Mouse (Mus musculus) lung, adult 2 months (tissue): ENCODE data around the gene Stac. TPM values are rescaled to one million over a fixed set of nuclear protein-coding genes. Genes with fewer than 3 reads are reported as not detected.

ENCODE experiments used
- DNase-seq: peaks from one replicate; pipeline ENCODE4 v3.0.0; 2022
- H3K4me1 ChIP-seq: fragments of 200-500 bp; 2 replicates; pipeline ENCODE4 v1.6.1; 2011; ENCODE audit warnings: low read length; ENCODE audit not compliant: control insufficient read depth, insufficient read depth
- H3K4me3 ChIP-seq: fragments of 200-500 bp; replicated peaks from 2 replicates; pipeline ENCODE3; 2011; ENCODE audit warnings: low read depth, mild to moderate bottlenecking, control low read depth, low read length; ENCODE audit errors: extremely low read depth
- CTCF ChIP-seq: fragments of 200-500 bp; IDR thresholded peaks from 2 replicates; pipeline ENCODE4 v1.5.1; 2011; ENCODE audit warnings: mild to moderate bottlenecking, low read length, control low read depth; ENCODE audit not compliant: insufficient read depth
- POLR2A ChIP-seq: fragments of 200-500 bp; IDR thresholded peaks from 2 replicates; pipeline ENCODE4 v1.6.1; 2011; ENCODE audit warnings: low read depth, mild to moderate bottlenecking, control low read depth, low read length, borderline replicate concordance; ENCODE audit errors: extremely low read depth
- WGBS: fragments of 180-500 bp; shearing (Covaris S2); methylation state at CpG from one replicate; pipeline ENCODE4 v1.1.7; 2018; 5-methylcytosine and 5-hydroxymethylcytosine counted together
- polyA plus RNA-seq: library from polyadenylated mRNA; depleted of rRNA; stranded (reverse); fragments of >200 nt; gene quantifications from 2 replicates; pipeline ENCODE4 v1.2.3, GENCODE M21; 2012

Gene Stac
- polyA plus RNA-seq, 1 experiment, result 1.7 TPM

GRCm38 (mm10) chr9:111534744-111535423, 155.3 kb downstream of the Stac start:
- no peak overlapping the region for H3K4me3 ChIP-seq
- TF ChIP-seq CTCF (no peak), POLR2A (no peak)
- whole genome bisulfite sequencing, result 24% methylated on average over 7 of the region's 7 CpGs
- no peaks in the 10 kb centered on the region for H3K4me1 ChIP-seq
- no peak for DNase-seq

DNA sequence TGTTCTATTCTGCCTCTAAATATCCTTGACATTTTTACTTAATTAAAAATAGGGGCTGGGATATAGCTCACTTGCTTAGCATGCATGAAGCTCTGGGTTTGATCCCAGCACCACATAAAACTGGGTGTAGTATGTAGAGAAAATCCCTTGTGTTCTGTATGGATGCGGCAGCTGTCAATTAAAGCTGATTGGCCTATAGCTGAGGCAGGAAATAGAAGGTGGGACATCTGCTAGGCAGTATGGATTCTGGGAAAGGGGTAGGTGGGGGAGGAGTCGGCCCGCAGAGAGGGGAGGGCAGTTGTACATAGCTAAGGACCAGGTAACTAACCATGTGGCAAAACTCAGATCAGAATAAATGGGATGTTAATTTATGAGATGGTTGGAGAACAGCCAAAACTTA, 166.3 kb downstream of the Stac start:
- no peak for DNase-seq
- TF ChIP-seq CTCF (no peak), POLR2A (no peak)
- 93% methylated on average over 3 of the region's 3 CpGs for WGBS

DNA sequence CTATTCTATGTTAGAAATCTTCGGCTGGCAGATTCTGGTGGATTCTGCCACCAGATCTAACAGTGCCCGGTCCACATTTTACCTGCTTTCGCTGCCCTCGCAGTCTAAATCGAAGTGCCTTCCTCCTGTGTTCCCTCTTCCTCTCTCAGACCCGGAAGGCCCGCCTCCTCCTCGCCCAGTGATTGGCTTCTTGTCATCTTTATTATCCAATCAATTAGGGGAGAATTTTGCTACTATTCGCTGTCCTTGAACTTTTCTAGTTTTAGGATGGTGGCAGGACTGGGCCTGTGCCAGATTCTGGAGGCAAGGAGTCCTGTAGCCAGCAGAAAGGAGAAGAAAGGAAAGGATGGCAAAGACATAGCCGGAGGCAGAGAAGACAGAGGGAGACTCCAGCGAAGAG, 167.0 kb downstream of the Stac start:
- no peak overlapping the region for H3K4me3 ChIP-seq
- 86% methylated on average over 11 of the region's 11 CpGs for whole genome bisulfite sequencing
- no peak for TF ChIP-seq CTCF
- no peak for TF ChIP-seq POLR2A
- DNase-seq, result no peak
- no peaks in the 10 kb centered on the region for H3K4me1 ChIP-seq

More for the DNA sequence above, 166.3 kb downstream of the Stac start:
- Histone ChIP-seq H3K4me3 (no peak overlapping the region), H3K4me1 (no peaks in the 10 kb centered on the region)

GRCm38 (mm10) chr9:111522226-111522625, 167.9 kb downstream of the Stac start:
- no peaks in the 10 kb centered on the region for H3K4me1 ChIP-seq
- no peak for DNase-seq
- TF ChIP-seq POLR2A, result no peak
- TF ChIP-seq CTCF, result no peak
- WGBS, result 85% methylated on average over 7 of the region's 7 CpGs
- no peak overlapping the region for H3K4me3 ChIP-seq

- Histone ChIP-seq H3K4me1 (no peaks in the 10 kb centered on the region), H3K4me3 (no peak overlapping the region)
- WGBS, result 81% methylated on average over 3 of the region's 3 CpGs
- no peak for DNase-seq
- TF ChIP-seq POLR2A, result no peak
- TF ChIP-seq CTCF, result no peak
Observed at GRCm38 (mm10) chr9:111515536-111515935, 174.6 kb downstream of the Stac start.

DNA sequence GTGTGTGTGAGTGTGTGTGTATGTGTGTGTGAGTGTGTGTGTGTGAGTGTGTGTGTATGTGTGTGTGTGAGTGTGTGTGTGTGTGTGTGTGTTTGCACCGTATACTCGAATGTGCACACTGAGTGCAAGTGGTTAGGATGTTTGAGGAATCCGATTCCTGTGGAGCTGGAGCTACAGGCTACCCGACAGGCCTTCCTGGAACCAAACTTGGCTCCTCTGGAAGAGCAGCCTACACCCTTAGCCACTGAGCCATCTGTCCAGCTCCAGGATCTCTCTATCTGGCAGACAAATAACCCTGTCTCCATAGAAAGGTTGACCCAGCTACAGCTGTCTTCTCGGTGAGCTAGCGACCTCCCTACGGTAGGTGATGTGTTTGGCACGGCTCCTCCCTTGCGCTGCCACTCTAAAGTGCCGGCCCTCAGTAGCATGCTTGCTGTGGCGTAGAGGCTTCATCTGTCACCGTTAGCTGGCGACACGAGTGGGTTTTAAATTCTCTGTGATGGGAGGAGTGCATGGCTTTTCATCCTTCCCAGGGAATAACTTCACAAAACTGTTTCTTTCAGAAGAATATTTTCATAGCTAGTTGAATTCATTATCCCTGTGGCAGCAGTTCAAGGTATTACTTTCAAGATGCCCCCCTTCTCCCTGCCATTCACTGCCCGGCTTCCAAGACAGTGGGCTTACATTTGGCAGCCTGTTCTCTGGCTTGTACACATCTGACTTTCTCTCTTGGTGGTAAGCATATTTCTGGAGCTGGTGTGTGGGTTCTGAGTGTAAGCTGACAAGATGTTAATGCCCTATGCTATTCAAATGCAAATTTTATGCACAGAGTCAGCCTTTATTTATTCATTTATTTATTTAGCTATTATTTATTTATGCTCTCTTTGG, 175.3 kb downstream of the Stac start:
- no peak for DNase-seq
- H3K4me1 ChIP-seq, result no peaks in the 10 kb centered on the region
- H3K4me3 ChIP-seq, result no peak overlapping the region
- 72% methylated on average over 15 of the region's 15 CpGs for WGBS
- TF ChIP-seq CTCF (no peak), POLR2A (no peak)
